Mouse (Mus musculus) spleen, adult 2 months (tissue): ENCODE data around the gene Rap1b.

Experiments used
- CTCF ChIP-seq: fragments of 200-500 bp; IDR thresholded peaks from 2 replicates; pipeline ENCODE4 v1.5.1; 2011; ENCODE audit warnings: mild to moderate bottlenecking, inconsistent platforms; ENCODE audit not compliant: insufficient read depth, insufficient read length, insufficient replicate concordance; ENCODE audit errors: extremely low read depth
- POLR2A ChIP-seq: fragments of 200-500 bp; IDR thresholded peaks from 2 replicates; pipeline ENCODE4 v1.6.1; 2011; ENCODE audit warnings: low read depth, low read length, inconsistent platforms

DNA sequence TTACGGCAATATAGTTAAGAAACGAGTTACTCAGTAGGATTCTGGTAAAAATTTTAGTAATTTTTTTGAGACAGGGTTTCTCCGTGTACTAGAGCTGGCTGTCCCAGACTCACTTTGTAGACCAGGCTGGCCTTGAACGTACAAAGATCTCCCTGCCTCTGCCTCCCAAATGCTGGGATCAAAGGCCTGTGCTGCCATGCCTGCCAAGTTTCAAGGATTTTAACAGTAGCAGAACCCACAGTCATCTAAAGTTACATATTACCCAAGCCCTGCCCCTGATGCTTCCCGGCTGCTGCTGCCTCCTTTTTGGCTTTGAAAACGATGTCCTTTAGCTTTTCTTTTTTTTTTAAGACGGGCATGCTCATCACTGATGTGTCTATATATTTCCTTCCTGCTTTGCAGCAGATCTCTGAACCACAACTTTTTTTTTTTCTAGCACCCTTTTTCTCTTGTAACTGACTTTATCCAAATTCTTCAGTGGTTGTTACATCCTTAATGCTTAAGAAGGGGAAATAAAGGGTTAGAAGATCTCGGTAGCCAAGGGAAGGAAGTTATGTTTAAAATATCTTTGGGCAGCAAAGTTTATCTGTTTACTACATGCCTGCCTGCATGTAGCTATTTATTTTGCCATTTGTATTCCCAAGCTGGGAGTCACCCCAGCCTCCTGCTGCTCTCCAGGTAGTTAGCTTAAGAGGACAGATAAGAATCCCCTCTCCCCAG is 10.3 kb upstream of the Rap1b start:
- TF ChIP-seq POLR2A (no peak), CTCF (no peak)
